Mouse (Mus musculus): ENCODE results near the gene Slc29a1. TPM values are rescaled to one million over a fixed set of nuclear protein-coding genes. Genes with fewer than 3 reads are reported as not detected.

Gene Slc29a1
- total and polyA plus RNA-seq, 3 experiments: 80.3 to 160 (median 84.6) TPM

- peaks cover 28% of the 10 kb centered on the region for H3K27me3 ChIP-seq (ENCODE audit: control insufficient read depth, insufficient read depth, low read length)
- WGBS: 82% methylated on average over 5 of the region's 5 CpGs
- DNase-seq: no peak
- H3K27ac ChIP-seq: no peak overlapping the region
- TF ChIP-seq EP300 (IDR thresholded peaks at IDR 0.05; ENCODE audit: insufficient read depth, low read depth, low read length) (no peak), POLR2A (IDR thresholded peaks at IDR 0.05; ENCODE audit: insufficient read depth, low read depth, low read length) (no peak), CTCF (IDR thresholded peaks at IDR 0.05) (no peak)
- H3K9ac ChIP-seq (ENCODE audit: low read depth, low read length): no peak overlapping the region
- H3K79me2 ChIP-seq (replicated peaks; ENCODE audit: control insufficient read depth, insufficient read depth, low read length): no peaks in the 10 kb centered on the region
- no peak overlapping the region for H3K4me3 ChIP-seq
- peaks cover 2% of the 10 kb centered on the region; the same call in 1 of the 2 replicates for H3K4me1 ChIP-seq (ENCODE audit: control insufficient read depth, insufficient read depth, low read length)
- intact Hi-C loops (cut with DNase I): no loop called here
- H3K36me3 ChIP-seq (ENCODE audit: control insufficient read depth, insufficient read depth, low read length): no peaks in the 10 kb centered on the region
These were observed 51.8 kb downstream of the Slc29a1 start for GRCm38 (mm10) chr17:45547461-45548190.

GRCm38 (mm10) chr17:45546941-45547340 is 52.5 kb downstream of the Slc29a1 start:
- intact Hi-C loops (cut with DNase I): no loop called here

GRCm38 (mm10) chr17:45545278-45545961 is 54.0 kb downstream of the Slc29a1 start:
- Histone ChIP-seq H3K79me2 (replicated peaks; ENCODE audit: control insufficient read depth, insufficient read depth, low read length) (no peaks in the 10 kb centered on the region), H3K9ac (ENCODE audit: low read depth, low read length) (no peak overlapping the region), H3K4me3 (peak overlapping the region; percentile 31), H3K36me3 (ENCODE audit: control insufficient read depth, insufficient read depth, low read length) (no peaks in the 10 kb centered on the region), H3K27ac (no peak overlapping the region), H3K4me1 (ENCODE audit: control insufficient read depth, insufficient read depth, low read length) (no peaks in the 10 kb centered on the region), H3K27me3 (ENCODE audit: control insufficient read depth, insufficient read depth, low read length) (peaks cover 28% of the 10 kb centered on the region)
- DNase-seq: no peak
- TF ChIP-seq POLR2A (IDR thresholded peaks at IDR 0.05; ENCODE audit: insufficient read depth, low read depth, low read length): no peak
- no peak for TF ChIP-seq EP300 (IDR thresholded peaks at IDR 0.05; ENCODE audit: insufficient read depth, low read depth, low read length)
- TF ChIP-seq CTCF (IDR thresholded peaks at IDR 0.05): no peak
- intact Hi-C loops (cut with DNase I): no loop called here
- 4% methylated on average over 74 of the region's 74 CpGs for WGBS

More at GRCm38 (mm10) chr17:45546941-45547340, 52.5 kb downstream of the Slc29a1 start:
- Histone ChIP-seq H3K79me2 (replicated peaks; ENCODE audit: control insufficient read depth, insufficient read depth, low read length) (no peaks in the 10 kb centered on the region), H3K4me1 (ENCODE audit: control insufficient read depth, insufficient read depth, low read length) (peaks cover 1% of the 10 kb centered on the region; the same call in 1 of the 2 replicates), H3K4me3 (no peak overlapping the region), H3K27me3 (ENCODE audit: control insufficient read depth, insufficient read depth, low read length) (peaks cover 28% of the 10 kb centered on the region), H3K36me3 (ENCODE audit: control insufficient read depth, insufficient read depth, low read length) (no peaks in the 10 kb centered on the region), H3K27ac (no peak overlapping the region), H3K9ac (ENCODE audit: low read depth, low read length) (no peak overlapping the region)
- no peak for DNase-seq
- 71% methylated on average over 16 of the region's 16 CpGs for WGBS
- TF ChIP-seq EP300 (IDR thresholded peaks at IDR 0.05; ENCODE audit: insufficient read depth, low read depth, low read length) (no peak), CTCF (IDR thresholded peaks at IDR 0.05) (no peak), POLR2A (IDR thresholded peaks at IDR 0.05; ENCODE audit: insufficient read depth, low read depth, low read length) (no peak)

GRCm38 (mm10) chr17:45544873-45545277 is 54.5 kb downstream of the Slc29a1 start:
- H3K36me3 ChIP-seq (ENCODE audit: control insufficient read depth, insufficient read depth, low read length): no peaks in the 10 kb centered on the region

GRCm38 (mm10) chr17:45544001-45544872 is 55.2 kb downstream of the Slc29a1 start:
- H3K4me3 ChIP-seq: no peak overlapping the region
- WGBS: 7% methylated on average over 24 of the region's 24 CpGs

More at GRCm38 (mm10) chr17:45544873-45545277, 54.5 kb downstream of the Slc29a1 start:
- 7% methylated on average over 46 of the region's 46 CpGs for WGBS
- H3K27me3 ChIP-seq (ENCODE audit: control insufficient read depth, insufficient read depth, low read length): peaks cover 28% of the 10 kb centered on the region
- H3K9ac ChIP-seq (ENCODE audit: low read depth, low read length): no peak overlapping the region
- peak overlapping the region; percentile 31 for H3K4me3 ChIP-seq
- H3K4me1 ChIP-seq (ENCODE audit: control insufficient read depth, insufficient read depth, low read length): no peaks in the 10 kb centered on the region
- no peak for TF ChIP-seq POLR2A (IDR thresholded peaks at IDR 0.05; ENCODE audit: insufficient read depth, low read depth, low read length)
- TF ChIP-seq CTCF (IDR thresholded peaks at IDR 0.05): no peak
- no peak for TF ChIP-seq EP300 (IDR thresholded peaks at IDR 0.05; ENCODE audit: insufficient read depth, low read depth, low read length)
- no peak for DNase-seq
- H3K27ac ChIP-seq: no peak overlapping the region
- H3K79me2 ChIP-seq (replicated peaks; ENCODE audit: control insufficient read depth, insufficient read depth, low read length): no peaks in the 10 kb centered on the region
- intact Hi-C loops (cut with DNase I): no loop called here

More at GRCm38 (mm10) chr17:45544001-45544872, 55.2 kb downstream of the Slc29a1 start:
- intact Hi-C loops (cut with DNase I): no loop called here
- no peak for DNase-seq
- no peaks in the 10 kb centered on the region for H3K36me3 ChIP-seq (ENCODE audit: control insufficient read depth, insufficient read depth, low read length)
- TF ChIP-seq EP300 (IDR thresholded peaks at IDR 0.05; ENCODE audit: insufficient read depth, low read depth, low read length): no peak
- TF ChIP-seq CTCF (IDR thresholded peaks at IDR 0.05): no peak
- no peak for TF ChIP-seq POLR2A (IDR thresholded peaks at IDR 0.05; ENCODE audit: insufficient read depth, low read depth, low read length)
- no peaks in the 10 kb centered on the region for H3K79me2 ChIP-seq (replicated peaks; ENCODE audit: control insufficient read depth, insufficient read depth, low read length)
- H3K27ac ChIP-seq: no peak overlapping the region
- no peak overlapping the region for H3K9ac ChIP-seq (ENCODE audit: low read depth, low read length)
- H3K4me1 ChIP-seq (ENCODE audit: control insufficient read depth, insufficient read depth, low read length): no peaks in the 10 kb centered on the region
- H3K27me3 ChIP-seq (ENCODE audit: control insufficient read depth, insufficient read depth, low read length): peaks cover 28% of the 10 kb centered on the region
